Mouse (Mus musculus): ENCODE data around the gene Thbd. TPM values are rescaled to one million over a fixed set of nuclear protein-coding genes. Genes with fewer than 3 reads are reported as not detected.

The Thbd gene
- total RNA-seq, 2 experiments from 2014 or later, result 10.6 to 13.8 TPM

DNA sequence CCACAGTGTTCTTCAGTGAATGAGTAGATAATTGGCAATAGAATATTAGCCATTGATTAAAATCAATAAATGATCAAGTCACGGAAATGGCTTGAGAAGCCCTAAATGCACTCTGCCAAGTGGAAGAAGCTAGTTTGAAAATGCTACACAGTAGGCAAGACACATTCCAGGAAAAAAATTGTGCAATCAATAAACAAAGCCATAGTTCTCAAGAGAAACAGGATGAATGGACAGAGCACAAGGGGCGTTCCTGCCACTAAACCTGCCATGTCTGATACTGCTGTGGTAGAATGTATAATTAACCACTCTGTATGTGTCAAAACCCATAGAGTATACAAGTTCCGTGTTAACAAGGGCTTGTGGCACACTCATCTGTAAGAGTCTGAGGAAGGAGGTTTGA is 19.6 kb upstream of the Thbd start:
- DNase-seq (ENCODE audit: low spot score in 2 of 2), result no peak
- intact Hi-C loops (cut with DNase I), result no loop called here

GRCm38 (mm10) chr2:148425709-148426382 is 17.9 kb upstream of the Thbd start:
- intact Hi-C loops (cut with DNase I), result no loop called here
- DNase-seq (ENCODE audit: low spot score in 2 of 2), result no peak

GRCm38 (mm10) chr2:148421706-148422105 is 13.7 kb upstream of the Thbd start:
- DNase-seq (ENCODE audit: low spot score in 2 of 2), result no peak
- intact Hi-C loops (cut with DNase I), result no loop called here

- intact Hi-C loops (cut with DNase I), result no loop called here
- DNase-seq (ENCODE audit: low spot score in 2 of 2), result no peak
These were observed 13.1 kb upstream of the Thbd start for GRCm38 (mm10) chr2:148421112-148421511.

GRCm38 (mm10) chr2:148419776-148420175 is 11.8 kb upstream of the Thbd start:
- intact Hi-C loops (cut with DNase I), result no loop called here

DNA sequence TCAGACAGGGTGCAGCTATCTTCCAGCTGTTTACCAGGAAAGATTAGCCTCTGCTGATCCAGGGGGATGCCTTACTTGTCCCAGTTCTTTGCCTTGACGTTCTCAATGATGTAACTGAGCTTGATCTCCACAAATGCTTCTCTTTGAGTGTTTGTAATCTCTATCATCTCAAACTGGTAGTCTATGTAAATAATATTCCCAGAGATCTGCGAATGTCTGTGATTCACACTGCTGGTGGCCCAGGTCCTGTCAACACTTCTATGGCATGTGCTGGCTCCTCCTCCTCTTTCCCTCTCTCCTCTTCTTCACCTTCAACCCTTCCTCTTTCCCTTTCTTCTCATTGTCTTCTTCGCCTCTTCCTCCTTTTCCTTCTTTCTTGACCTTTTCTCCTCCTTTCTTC is 11.2 kb upstream of the Thbd start:
- intact Hi-C loops (cut with DNase I), result no loop called here
- no peak for DNase-seq (ENCODE audit: low spot score in 2 of 2)

More at GRCm38 (mm10) chr2:148419776-148420175, 11.8 kb upstream of the Thbd start:
- DNase-seq (ENCODE audit: low spot score in 2 of 2), result no peak

- intact Hi-C loops (cut with DNase I), result loop anchor here (5.0 kb wide), 4 partner anchors 127 to 288 kb away; no protein-coding TSS in a partner anchor
- no peak for DNase-seq (ENCODE audit: low spot score in 2 of 2)
These were observed 1.8 kb upstream of the Thbd start for GRCm38 (mm10) chr2:148409821-148410220.

DNA sequence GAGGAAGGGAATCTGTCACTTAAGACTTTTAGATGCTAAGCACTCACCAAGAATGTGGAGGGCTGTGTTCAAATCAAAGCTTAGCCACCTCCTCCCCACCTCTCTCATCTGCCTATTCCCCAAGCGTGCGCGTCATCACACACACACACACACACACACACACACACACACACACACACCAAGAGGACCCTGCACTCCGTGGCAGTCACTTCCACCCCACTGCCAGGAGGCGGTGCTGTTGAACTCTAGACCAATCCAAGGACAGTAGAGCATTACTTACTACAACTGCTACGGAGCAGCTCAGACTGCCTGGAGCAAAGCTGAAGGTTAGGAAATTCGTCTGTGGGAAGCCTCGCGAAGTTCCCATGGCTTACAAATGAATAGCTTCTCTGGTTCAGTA is 1.2 kb upstream of the Thbd start:
- DNase-seq (ENCODE audit: low spot score in 2 of 2), result peak; percentile 76 to 84
- intact Hi-C loops (cut with DNase I), result loop anchor here (5.0 kb wide), 4 partner anchors 128 to 287 kb away; no protein-coding TSS in a partner anchor

GRCm38 (mm10) chr2:148408761-148409120 is 753 bp upstream of the Thbd start:
- no peak for DNase-seq (ENCODE audit: low spot score in 2 of 2)
- intact Hi-C loops (cut with DNase I), result loop anchor here (5.0 kb wide), 4 partner anchors 129 to 286 kb away; no protein-coding TSS in a partner anchor

DNA sequence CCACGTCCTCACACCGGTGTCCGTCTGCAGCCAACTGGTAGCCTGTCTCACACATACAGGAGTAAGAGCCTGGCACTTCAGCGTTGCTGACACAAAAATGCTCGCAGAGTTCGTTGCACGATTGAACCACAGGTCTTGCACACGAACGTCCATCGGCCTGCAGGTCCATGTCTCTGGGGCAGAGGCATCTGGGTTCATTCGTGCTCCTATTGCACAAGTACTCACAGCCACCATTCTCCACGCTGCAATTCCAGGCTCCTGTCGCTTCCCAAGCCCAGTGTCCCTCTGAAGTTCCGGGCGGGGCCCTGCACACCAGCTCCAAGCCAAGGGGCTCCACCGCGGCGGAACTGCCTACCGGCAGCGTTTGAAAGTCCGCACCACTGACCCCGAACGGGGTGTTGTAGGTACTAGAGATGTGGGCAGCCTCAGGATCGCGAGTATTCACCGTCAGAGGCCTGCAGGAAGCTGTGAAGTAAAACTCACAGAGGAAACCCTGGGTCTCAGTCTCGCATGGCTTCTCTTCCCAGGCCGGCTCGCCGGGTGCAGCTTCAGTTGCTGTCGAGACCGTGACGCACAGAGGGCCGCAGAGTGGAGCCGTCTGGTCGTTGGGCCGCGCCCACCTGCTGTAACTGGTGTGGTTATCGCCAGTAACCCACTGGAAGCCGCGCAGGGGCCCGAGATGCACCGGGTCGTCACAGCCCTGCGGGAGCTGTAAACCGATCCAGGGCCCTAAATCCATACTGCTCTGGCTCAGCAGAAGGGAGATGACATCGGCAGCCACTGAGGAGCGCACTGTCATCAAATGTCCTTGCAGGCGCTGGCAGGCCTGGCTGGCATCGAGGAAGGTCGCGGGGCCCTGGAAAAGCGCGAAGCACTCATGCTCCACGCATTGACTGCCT is 768 bp downstream of the Thbd start:
- DNase-seq (ENCODE audit: low spot score in 2 of 2), result no peak
- intact Hi-C loops (cut with DNase I), result loop anchor here (5.0 kb wide), 4 partner anchors 130 to 285 kb away; no protein-coding TSS in a partner anchor

GRCm38 (mm10) chr2:148406160-148406970 is 1.6 kb downstream of the Thbd start:
- DNase-seq (ENCODE audit: low spot score in 2 of 2), result peak in 1 of 2 experiments; percentile 59
- intact Hi-C loops (cut with DNase I), result loop anchor here (5.0 kb wide), 4 partner anchors 131 to 284 kb away; no protein-coding TSS in a partner anchor

DNA sequence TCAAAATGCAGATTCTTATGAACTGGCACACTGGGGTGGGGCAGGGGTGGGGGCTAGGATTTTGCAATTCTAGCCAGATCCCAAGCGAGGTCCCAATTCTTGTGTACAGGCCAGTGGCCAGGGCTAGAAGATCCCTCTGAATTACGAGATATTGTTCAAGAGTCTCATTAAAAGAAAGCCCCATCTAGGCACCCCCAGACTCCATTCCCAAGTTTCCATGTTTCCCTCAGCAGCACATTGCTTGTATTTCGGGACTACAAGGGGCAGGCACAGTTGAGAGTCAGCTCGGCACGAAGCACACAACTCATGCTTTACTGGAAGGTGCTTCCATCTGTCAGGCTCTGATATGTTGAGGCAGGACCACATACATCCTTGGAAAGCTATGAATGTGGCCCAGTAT is 3.1 kb downstream of the Thbd start:
- intact Hi-C loops (cut with DNase I), result loop anchor here (5.0 kb wide), 4 partner anchors 132 to 283 kb away; no protein-coding TSS in a partner anchor
- no peak for DNase-seq (ENCODE audit: low spot score in 2 of 2)

DNA sequence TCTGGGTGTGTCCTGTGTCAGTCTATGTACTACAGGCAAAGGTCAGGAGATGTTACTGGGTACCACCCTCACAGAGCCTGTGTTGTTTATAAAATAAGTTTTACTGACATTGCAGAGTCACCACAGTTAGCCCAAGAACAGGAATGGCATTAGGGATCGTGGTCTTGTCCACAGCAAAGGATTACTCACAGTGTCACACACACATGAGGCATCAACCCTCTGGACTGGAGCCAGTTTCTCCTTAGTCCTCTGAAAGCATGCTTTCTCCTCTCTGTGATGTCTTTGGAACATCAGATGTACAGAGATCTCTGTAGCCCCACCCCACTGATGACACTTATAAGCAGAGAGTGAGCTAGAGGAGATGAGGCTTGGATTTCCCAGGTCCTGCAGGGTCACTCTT is 5.8 kb downstream of the Thbd start:
- DNase-seq (ENCODE audit: low spot score in 2 of 2), result no peak
- intact Hi-C loops (cut with DNase I), result no loop called here

DNA sequence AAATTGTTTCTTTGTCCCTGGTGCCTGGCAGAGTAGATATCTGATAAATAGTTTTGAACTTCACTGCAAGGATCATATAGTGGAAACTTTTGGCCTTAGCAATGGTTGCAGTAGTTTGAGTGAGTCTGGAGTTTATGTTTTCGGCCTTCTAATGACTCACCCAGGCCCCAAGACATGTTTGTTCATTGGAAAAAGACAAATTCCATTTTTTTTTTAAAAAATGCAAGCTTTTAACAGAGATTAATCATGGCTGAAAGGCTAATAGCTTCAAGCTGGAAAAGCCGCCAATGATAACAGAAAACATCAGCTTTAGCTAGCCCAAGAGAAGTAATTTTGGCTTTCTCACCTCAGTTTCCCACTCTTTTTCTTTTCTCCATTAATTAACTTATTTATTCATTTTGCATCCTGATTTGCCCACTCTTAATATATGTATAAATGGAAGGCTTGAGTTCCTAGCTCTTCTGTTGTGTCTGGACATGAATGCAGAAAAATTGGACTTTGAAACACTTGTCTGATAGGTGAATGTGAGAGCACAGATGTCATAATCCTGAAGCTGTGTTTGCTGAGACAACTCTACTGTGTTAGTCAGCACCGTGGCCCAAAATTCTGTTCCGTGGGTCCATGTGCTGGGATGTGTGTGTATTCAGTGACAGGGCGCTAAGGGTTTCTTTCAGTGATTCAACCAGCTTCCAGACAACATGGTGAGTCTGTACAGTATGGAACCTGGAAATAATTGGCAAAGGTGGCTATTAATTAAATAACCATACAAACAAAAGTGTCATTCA is 8.9 kb downstream of the Thbd start:
- no peak for DNase-seq (ENCODE audit: low spot score in 2 of 2)
- intact Hi-C loops (cut with DNase I), result loop anchor here (5.0 kb wide), 2 partner anchors 117 to 192 kb away; no protein-coding TSS in a partner anchor

DNA sequence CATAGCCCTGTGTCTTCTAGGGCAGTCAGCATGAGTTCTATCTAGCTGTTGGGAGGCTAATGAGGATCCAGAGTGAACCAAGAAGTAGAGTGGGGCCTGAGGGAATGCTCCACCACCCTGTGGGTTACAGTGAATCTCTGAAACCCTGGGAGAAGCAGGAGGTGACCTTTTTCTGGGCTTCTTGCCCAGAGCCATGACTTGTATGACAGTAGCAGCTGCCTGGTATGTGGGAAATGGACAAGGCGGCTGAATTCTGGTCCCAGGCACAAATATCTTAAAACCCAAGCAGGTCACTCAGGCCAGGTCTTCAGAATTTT is 10.2 kb downstream of the Thbd start:
- peak in 1 of 2 experiments; percentile 9 for DNase-seq (ENCODE audit: low spot score in 2 of 2)
- intact Hi-C loops (cut with DNase I), result loop anchor here (5.0 kb wide), 2 partner anchors 115 to 190 kb away; no protein-coding TSS in a partner anchor

GRCm38 (mm10) chr2:148397015-148397783 is 10.8 kb downstream of the Thbd start:
- DNase-seq (ENCODE audit: low spot score in 2 of 2), result peak; percentile 27 to 43
- intact Hi-C loops (cut with DNase I), result loop anchor here (5.0 kb wide), 2 partner anchors 115 to 190 kb away; no protein-coding TSS in a partner anchor

GRCm38 (mm10) chr2:148396209-148396608 is 11.8 kb downstream of the Thbd start:
- DNase-seq (ENCODE audit: low spot score in 2 of 2), result peak; percentile 47 to 50
- intact Hi-C loops (cut with DNase I), result loop anchor here (5.0 kb wide), 2 partner anchors 114 to 189 kb away; no protein-coding TSS in a partner anchor
